Mouse (Mus musculus) hindbrain, postnatal 0 days (tissue): ENCODE results near the gene Kcnn1. TPM values are rescaled to one million over a fixed set of nuclear protein-coding genes. Genes with fewer than 3 reads are reported as not detected.

Experiments used
- ATAC-seq: fragments of 200-750 bp; cut with Nextera tagmentation; 2 replicates; pipeline ENCODE4 v1.8.0; 2017; ENCODE audit warnings: mild to moderate bottlenecking, moderate TSS enrichment, moderate library complexity
- DNase-seq: peaks from one replicate; pipeline ENCODE4 v3.0.0-alpha.2; 2015; ENCODE audit warnings: low spot score
- H3K27ac ChIP-seq: fragments of 300-500 bp; sonication (generic); 2 replicates; pipeline ENCODE4 v1.5.1; 2014; ENCODE audit warnings: mild to moderate bottlenecking
- H3K27me3 ChIP-seq: fragments of 300-500 bp; sonication (generic); 2 replicates; pipeline ENCODE4 v1.6.1; 2014; ENCODE audit warnings: low read length, mixed read lengths; ENCODE audit not compliant: insufficient read depth
- H3K36me3 ChIP-seq: fragments of 300-500 bp; sonication (generic); 2 replicates; pipeline ENCODE4 v1.6.1; 2014; ENCODE audit warnings: low read length, mixed read lengths; ENCODE audit not compliant: insufficient read depth
- H3K4me1 ChIP-seq: fragments of 300-500 bp; sonication (generic); 2 replicates; pipeline ENCODE4 v1.6.1; 2014; ENCODE audit warnings: antibody characterized with exemption, low read length, mixed read lengths; ENCODE audit not compliant: insufficient read depth
- H3K4me2 ChIP-seq: fragments of 300-500 bp; sonication (generic); 2 replicates; pipeline ENCODE4 v1.6.1; 2014; ENCODE audit warnings: low read depth, mild to moderate bottlenecking, low read length, moderate library complexity, mixed read lengths
- H3K4me3 ChIP-seq: fragments of 300-500 bp; sonication (generic); 2 replicates; pipeline ENCODE4 v1.5.1; 2014; ENCODE audit warnings: low read length
- H3K9ac ChIP-seq: fragments of 300-500 bp; sonication (generic); replicated peaks from 2 replicates; pipeline ENCODE4 v1.6.1; 2014; ENCODE audit warnings: mild to moderate bottlenecking, low read length, moderate library complexity, mixed read lengths
- H3K9me3 ChIP-seq: fragments of 300-500 bp; sonication (generic); 2 replicates; pipeline ENCODE4 v1.6.1; 2016; ENCODE audit warnings: low read length, mixed read lengths
- CTCF ChIP-seq: IDR thresholded peaks from 2 replicates; pipeline ENCODE4 v1.5.1; 2016; ENCODE audit warnings: antibody characterized with exemption, control low read depth, low read depth
- WGBS: fragments of 180-500 bp; shearing (Covaris S2); extraction: QIAGEN DNeasy Blood & Tissue Kit; methylation state at CpG from one replicate; pipeline ENCODE4 v1.1.7; 2014; 5-methylcytosine and 5-hydroxymethylcytosine counted together
- polyA plus RNA-seq: library from polyadenylated mRNA; unstranded; fragments of >200 nt; fragmentation: Nextera tagmentation; extraction: Ambion mirVana; gene quantifications from 2 replicates; pipeline ENCODE4 v1.2.1, GENCODE M21; 2015
- total RNA-seq: library from RNA; depleted of rRNA; stranded (reverse); fragments of >200 nt; gene quantifications from 2 replicates; pipeline ENCODE4 v1.2.3, GENCODE M21; 2014

The Kcnn1 gene
- total and polyA plus RNA-seq, 2 experiments from 2014 or later, result 10.8 to 29.8 TPM

DNA sequence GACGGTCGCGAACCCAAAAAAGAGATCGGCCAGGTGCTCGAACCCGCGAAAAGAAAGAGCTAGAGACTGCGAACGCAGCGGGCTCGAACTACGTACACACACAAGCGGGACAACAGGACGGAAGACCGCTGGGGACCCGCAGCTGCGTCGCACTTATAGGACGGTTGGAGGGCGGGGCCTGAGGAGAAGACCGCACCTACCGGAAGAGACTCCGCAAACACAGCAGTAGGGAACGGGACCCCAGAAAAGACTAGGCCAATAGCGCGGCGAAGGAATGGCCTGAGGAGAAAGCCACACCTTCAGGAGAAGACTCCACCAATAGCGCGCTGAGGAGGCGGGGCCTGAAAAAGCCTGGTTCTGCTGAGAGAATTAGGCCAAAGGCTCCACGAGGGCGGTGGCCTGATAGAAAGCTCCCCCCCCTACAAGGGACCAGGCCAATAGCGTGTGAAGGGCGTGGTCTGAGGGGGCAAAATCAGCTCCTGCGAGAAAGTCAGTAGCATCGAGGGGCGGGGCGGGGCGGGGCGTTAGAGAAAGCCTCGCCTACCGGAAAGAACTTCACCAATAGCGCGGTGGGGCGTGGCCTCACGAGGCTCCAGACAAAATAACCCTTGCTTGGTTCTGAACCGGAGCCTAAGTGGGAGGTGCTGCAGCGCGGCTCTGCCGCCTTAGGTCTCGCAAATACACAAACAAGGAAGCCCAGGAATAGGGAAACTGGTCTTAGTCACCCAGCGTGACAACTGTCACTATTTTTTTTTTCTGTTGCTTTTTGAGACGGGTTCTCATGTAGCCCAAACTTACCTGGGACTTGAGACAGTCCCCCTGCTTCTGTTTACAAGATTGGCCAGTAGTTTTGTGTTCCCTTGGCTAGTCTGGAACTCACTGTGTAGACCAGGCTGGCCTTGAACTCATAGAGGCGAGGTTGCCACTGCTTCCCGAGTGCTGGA lies 23.4 kb downstream of the Kcnn1 start, which contains the start of gene Arrdc2:
Arrdc2 (minus strand) TSS at position 313 of the 944 bp plus-strand sequence.
- peak within 1 kb of the TSS; percentile 82 for H3K4me2 ChIP-seq
- WGBS, result 3% methylated on average over 55 of the region's 55 CpGs
- TF ChIP-seq CTCF, result peak; percentile 5; the same call in 1 of the 2 replicates
- ATAC-seq (peak; percentile 98), DNase-seq (peak; percentile 100)
- 0 out of 2 replicates have a peak, but pooled peaks cover 6% of the 10 kb centered on the region for H3K4me1 ChIP-seq
- H3K9me3 ChIP-seq, result no peaks in the 10 kb centered on the region
- H3K27me3 ChIP-seq, result no peaks in the 10 kb centered on the region
- peak within 1 kb of the TSS; percentile 63 for H3K9ac ChIP-seq
- no peaks in the 10 kb centered on the region for H3K36me3 ChIP-seq
- H3K27ac ChIP-seq, result peak within 1 kb of the TSS; percentile 93
- H3K4me3 ChIP-seq, result peak within 1 kb of the TSS; percentile 57

DNA sequence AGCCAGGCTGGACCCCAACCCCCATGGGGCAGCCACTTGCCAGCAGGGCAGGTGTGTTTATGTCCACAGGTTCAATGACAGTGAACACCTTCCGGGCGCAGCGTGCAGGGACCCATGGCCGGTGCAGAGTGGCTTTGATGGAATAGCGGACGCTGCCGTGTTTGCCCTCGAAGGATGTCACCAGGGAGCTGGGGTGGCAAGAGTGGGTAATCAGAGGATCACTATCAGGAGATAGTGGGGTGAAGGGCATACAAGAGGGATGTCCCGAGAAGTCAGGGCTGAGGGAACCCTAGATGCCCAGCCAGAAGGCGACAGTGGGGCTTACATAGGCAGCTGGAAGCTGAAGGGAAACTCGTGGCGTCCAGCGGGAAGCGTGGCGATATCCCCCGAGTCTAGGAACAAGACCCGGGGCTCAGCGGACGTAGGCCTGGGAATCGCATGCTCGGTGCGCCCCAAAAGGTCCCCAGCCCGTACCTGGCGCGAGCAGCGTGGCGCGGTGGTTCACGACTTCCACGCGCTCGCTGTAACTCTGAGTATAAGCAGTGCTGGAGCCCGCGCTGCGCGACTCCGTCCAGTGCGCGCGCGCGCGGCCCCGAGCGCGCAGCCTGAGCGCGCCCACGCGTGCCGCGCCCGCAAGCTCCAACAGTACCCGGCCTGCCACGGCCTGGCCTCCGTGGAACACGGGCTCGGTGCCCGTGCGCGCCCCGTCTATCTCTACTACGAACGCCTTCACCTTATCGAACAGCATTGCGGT lies 24.2 kb downstream of the Kcnn1 start:
- Histone ChIP-seq H3K4me3 (peak overlapping the region; percentile 57), H3K9me3 (no peaks in the 10 kb centered on the region), H3K4me2 (peak overlapping the region; percentile 82), H3K27ac (peak overlapping the region; percentile 93), H3K36me3 (no peaks in the 10 kb centered on the region), H3K9ac (peak overlapping the region; percentile 63), H3K4me1 (0 out of 2 replicates have a peak, but pooled peaks cover 6% of the 10 kb centered on the region), H3K27me3 (no peaks in the 10 kb centered on the region)
- peak; percentile 83 for DNase-seq
- 2% methylated on average over 66 of the region's 66 CpGs for WGBS
- ATAC-seq, result peak; percentile 61
- no peak for TF ChIP-seq CTCF

DNA sequence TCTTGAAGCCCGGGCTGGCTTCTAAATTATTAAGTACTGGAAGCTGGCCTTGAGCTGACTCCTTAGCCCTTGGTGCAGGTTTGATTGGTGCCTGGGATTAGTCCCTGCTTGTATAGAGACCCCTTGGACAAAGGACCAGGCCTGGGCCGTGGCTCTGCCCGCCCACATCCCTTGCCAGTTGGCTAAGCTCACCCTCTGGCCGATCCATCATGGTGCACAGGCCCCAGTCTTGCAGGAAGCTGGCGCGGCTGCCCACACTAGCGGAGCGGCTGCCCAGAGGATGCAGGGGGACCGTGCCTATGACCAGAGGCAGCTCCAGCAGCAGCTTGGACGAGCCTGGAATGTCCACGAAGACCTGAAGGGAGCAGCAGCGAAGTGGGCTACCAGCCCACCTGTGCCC lies 26.4 kb downstream of the Kcnn1 start:
- DNase-seq (no peak), ATAC-seq (no peak)
- 0 out of 2 replicates have a peak, but pooled peaks cover 6% of the 10 kb centered on the region for H3K4me1 ChIP-seq
- no peaks in the 10 kb centered on the region for H3K36me3 ChIP-seq
- TF ChIP-seq CTCF, result no peak
- H3K27ac ChIP-seq, result no peak overlapping the region
- no peak overlapping the region for H3K4me2 ChIP-seq
- no peak overlapping the region for H3K4me3 ChIP-seq
- no peaks in the 10 kb centered on the region for H3K27me3 ChIP-seq
- no peak overlapping the region for H3K9ac ChIP-seq
- WGBS, result 84% methylated on average over 12 of the region's 12 CpGs
- H3K9me3 ChIP-seq, result no peaks in the 10 kb centered on the region

- no peak for ATAC-seq
- Histone ChIP-seq H3K27ac (no peak overlapping the region), H3K36me3 (no peaks in the 10 kb centered on the region)
These were observed 29.0 kb downstream of the Kcnn1 start for GRCm38 (mm10) chr8:70834071-70834470.

GRCm38 (mm10) chr8:70833520-70833919 lies 29.5 kb downstream of the Kcnn1 start:
- TF ChIP-seq CTCF, result no peak
- Histone ChIP-seq H3K9ac (no peak overlapping the region), H3K27me3 (no peaks in the 10 kb centered on the region), H3K4me1 (0 out of 2 replicates have a peak, but pooled peaks cover 2% of the 10 kb centered on the region), H3K9me3 (no peaks in the 10 kb centered on the region), H3K4me3 (no peak overlapping the region), H3K27ac (no peak overlapping the region), H3K4me2 (no peak overlapping the region), H3K36me3 (no peaks in the 10 kb centered on the region)
- no peak for ATAC-seq
- 33% methylated on average over 15 of the region's 15 CpGs for WGBS
- no peak for DNase-seq

More at GRCm38 (mm10) chr8:70834071-70834470, 29.0 kb downstream of the Kcnn1 start:
- Histone ChIP-seq H3K4me3 (no peak overlapping the region), H3K9ac (no peak overlapping the region), H3K27me3 (no peaks in the 10 kb centered on the region), H3K4me2 (no peak overlapping the region), H3K4me1 (0 out of 2 replicates have a peak, but pooled peaks cover 6% of the 10 kb centered on the region), H3K9me3 (no peaks in the 10 kb centered on the region)
- 97% methylated on average over 3 of the region's 3 CpGs for WGBS
- no peak for DNase-seq
- TF ChIP-seq CTCF, result no peak

- ATAC-seq (no peak), DNase-seq (no peak)
- Histone ChIP-seq H3K27me3 (no peaks in the 10 kb centered on the region), H3K36me3 (no peaks in the 10 kb centered on the region), H3K4me3 (no peak overlapping the region), H3K9ac (no peak overlapping the region), H3K4me1 (no peaks in the 10 kb centered on the region), H3K9me3 (no peaks in the 10 kb centered on the region), H3K4me2 (no peak overlapping the region), H3K27ac (no peak overlapping the region)
- WGBS, result 52% methylated on average over 9 of the region's 9 CpGs
- TF ChIP-seq CTCF, result no peak
These were observed 30.0 kb downstream of the Kcnn1 start for GRCm38 (mm10) chr8:70833018-70833482.
